Mouse (Mus musculus) yolk sac, embryonic 10.5 days (tissue): Measurements from ENCODE around the gene Rbm20.

Experiments
- DNase-seq: peaks from one replicate; pipeline ENCODE4 v3.0.0-alpha.2; 2017; ENCODE audit warnings: low spot score

Gene Rbm20

DNA sequence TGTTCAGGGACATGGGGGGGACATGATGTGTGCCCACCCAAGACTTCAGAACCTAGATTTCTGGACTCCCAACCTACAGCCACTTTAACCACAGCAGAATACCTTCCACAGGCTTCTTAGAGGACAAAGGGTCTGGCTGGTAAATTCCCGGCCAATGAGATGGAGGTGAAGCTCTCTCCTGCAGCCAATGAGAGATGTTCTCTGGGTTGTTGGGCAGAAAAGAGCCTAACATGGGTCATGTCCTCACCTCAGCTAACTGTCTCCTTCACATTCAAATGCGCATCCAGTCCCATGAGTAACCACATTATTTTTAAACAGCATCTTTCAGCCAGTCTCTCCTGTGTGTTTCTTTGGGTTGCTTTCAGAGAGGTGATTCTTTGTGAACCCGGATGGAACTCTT lies 5.7 kb upstream of the Rbm20 start:
- DNase-seq = no peak

- DNase-seq = no peak
These were observed 2.8 kb upstream of the Rbm20 start for GRCm38 (mm10) chr19:53674131-53674925.

DNA sequence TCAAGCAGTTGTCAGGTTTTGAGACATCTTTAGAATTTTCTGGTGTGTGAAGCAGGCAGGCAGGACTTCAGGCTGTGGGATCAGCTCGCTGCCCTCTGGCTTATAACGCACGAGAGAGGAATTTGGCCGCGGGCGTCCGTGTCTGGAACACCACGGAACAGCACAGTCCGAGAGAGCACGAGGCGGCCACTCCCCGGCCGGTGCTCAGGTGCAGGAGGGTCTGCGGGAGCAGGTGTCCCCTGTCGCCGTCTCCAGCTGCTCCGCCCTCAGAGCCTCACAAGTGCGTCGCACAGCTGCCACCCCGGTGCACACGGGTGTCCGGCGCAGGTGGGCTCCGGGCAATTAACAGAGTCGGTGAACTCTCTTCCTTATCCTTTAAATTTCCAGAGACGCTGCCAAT lies 878 bp upstream of the Rbm20 start:
- DNase-seq = no peak

- no peak for DNase-seq
These were observed 2.1 kb downstream of the Rbm20 start for GRCm38 (mm10) chr19:53679194-53679593.

DNA sequence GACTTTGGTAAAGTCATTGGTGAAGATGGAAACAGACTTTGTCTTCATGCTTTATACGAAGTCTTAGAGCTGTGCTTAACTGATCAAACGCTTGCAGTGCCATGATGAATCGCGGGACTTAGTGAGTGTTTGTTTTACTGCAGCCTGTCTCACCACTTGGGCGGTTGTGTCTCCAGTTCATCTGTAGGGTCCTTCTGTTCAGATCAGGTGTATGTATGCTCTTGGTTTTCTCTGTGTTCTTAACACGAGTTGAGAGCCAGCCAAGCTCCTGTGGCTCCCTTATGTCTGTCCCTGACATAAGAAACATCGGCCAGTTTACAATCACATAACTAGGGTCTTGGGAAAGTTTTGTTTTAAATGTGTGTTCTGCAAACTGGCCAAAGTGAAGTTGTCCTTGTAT lies 2.9 kb downstream of the Rbm20 start:
- no peak for DNase-seq

DNA sequence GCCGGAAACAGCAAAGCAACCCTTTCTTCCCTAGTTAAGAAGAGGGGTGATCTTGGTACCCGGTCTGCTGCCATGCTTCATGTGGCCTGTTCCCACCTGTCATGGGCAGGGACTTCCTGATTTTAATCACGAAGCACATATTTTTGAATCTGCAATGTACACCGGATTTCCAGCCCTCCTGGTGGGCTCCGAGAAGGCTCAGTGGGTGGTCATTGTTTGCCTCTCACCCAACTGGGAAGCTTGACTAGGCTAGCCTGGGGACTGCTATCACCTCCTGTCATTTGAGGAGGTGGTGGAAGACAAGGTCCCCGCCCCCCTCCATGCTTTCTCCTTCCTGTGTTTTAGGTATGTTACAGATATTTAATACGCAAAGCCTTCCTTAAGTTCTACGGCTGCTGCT lies 5.3 kb downstream of the Rbm20 start:
- DNase-seq = no peak

DNA sequence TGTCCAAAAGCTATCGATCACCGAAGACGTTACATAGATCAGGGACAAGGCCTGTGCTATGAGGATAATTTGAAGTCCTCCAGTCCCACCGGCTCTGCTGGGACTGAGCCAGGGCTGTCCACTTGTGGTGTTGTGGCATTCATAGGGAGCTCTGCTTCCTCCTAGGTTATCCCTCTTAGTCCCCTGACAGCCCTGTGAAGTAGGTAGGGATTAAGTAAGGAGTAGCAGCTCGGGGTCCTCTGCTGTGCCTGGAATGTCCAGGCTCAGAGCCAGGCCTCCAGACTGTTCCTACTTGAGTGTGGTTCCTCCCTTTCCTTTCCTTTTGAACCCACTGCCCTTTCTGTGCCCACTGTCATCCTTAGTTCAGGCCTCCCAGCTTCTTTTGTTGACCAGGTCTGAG lies 10.5 kb downstream of the Rbm20 start:
- no peak for DNase-seq

DNA sequence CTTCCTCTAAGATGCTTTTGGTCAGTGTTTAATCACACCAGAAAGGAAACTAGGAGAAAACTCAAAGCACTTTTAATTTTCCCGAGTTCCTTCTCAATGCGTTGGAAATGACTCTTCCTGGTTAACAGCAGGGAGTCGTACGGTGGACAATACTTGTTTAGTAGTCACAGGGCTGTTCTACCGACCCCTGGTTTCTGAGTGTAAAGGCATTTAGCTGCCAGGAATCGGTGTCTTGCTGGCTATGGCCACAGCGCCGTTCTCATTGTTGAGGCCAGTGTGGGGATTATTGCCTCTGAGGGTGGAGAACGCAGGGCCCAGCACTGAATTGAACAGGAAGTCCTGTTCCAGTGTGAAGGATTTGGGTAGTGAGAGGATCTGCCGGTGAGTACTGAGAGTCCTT lies 13.7 kb downstream of the Rbm20 start:
- no peak for DNase-seq

- DNase-seq = no peak
These were observed 16.9 kb downstream of the Rbm20 start for GRCm38 (mm10) chr19:53694020-53694419.

DNA sequence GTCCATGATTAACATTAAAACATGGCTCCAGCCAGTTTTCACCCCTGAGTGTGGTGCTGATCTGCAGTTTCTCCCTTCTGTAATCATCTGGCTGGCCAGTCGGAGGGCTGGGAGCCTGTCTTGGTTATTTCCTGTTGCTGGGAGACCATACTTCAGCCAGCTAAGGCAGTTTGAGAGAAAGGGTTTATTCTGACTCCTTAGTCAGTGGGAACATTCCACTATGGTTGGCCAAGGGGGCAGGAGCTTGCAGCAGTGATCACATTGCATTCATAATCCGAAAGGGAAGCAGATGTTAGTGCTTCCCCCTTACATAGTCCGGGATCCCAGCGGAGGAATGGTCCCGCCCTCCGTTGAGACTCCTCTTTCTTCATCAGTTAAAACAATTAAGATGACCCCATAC lies 19.0 kb downstream of the Rbm20 start:
- DNase-seq = no peak

- no peak for DNase-seq
These were observed 19.5 kb downstream of the Rbm20 start for GRCm38 (mm10) chr19:53696655-53697054.

DNA sequence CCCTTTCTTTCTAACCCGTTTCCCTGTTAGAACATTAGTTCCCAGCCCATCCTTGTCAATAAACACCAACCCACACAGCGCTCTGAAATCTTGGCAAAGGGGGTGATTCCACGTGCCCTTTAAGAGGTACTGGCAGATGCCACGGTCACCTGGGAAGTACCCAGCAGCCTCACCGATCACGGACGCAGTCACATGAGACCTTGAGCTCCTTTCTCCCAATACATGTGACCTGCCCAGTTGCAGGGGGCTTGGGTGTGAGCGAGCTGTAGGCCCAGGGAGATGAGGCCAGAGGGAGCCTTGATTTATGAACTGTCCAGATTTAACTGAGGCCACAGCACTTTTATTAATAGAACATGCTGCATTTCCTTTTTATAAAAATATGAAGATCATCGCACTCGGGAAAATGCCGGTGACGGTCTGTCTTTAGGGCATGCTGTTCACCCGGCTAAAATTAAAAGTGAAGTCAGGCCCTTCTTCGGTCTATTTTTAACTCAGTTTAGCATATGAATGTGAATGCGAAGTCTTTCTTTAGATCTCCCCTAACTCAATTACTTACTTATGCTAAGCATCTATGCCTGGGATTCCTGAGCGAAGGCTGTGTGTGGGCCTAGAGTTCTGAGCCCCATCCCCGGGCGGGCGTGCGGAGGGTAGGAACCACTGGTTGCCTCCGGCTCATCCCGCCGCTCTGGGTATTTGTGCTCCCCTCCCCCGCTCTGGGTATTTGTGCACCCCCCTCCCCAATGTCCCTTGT lies 20.4 kb downstream of the Rbm20 start:
- no peak for DNase-seq

GRCm38 (mm10) chr19:53699671-53700070 lies 22.6 kb downstream of the Rbm20 start:
- DNase-seq = no peak

DNA sequence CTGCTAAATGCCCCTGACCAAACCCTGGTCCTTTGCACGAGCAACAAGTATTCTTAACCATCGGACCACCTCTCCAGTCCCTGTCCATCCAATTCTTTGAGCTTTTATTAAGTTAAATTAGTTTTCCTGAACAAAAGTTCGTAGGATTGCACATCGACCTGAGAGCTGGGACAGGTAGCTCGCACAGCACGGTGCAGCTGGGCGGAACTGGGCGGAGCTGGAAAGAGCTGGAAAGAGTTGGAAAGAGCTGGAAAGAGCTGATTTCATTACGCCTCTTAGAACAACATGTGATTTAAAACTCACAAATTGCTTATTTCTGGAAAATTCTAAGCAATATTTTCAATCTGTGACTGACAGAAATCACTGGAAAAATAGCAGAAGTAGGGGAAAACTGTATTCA lies 24.3 kb downstream of the Rbm20 start:
- DNase-seq = no peak

GRCm38 (mm10) chr19:53704895-53705823 lies 28.1 kb downstream of the Rbm20 start:
- peak; percentile 59 for DNase-seq

GRCm38 (mm10) chr19:53708401-53708800 lies 31.3 kb downstream of the Rbm20 start:
- DNase-seq = no peak

DNA sequence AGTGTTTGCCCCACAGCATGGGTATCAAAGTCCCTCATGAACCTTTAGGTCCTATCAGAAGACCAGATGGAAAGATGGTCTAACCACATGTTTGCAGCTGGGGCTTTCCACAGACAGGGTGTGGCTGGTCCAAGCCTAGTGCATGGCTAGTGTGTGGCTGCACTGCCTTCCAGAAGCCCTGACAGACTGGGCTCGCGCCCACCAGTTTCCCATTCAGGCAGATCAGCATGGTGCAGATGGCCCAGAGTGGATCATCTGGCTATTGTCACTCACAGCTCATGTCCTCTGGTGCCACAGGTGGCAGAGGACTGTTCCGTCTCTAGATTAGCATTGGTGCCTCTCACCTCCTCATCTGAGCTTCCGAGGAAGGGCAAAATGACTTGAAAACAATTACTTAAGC lies 33.8 kb downstream of the Rbm20 start:
- DNase-seq = no peak

DNA sequence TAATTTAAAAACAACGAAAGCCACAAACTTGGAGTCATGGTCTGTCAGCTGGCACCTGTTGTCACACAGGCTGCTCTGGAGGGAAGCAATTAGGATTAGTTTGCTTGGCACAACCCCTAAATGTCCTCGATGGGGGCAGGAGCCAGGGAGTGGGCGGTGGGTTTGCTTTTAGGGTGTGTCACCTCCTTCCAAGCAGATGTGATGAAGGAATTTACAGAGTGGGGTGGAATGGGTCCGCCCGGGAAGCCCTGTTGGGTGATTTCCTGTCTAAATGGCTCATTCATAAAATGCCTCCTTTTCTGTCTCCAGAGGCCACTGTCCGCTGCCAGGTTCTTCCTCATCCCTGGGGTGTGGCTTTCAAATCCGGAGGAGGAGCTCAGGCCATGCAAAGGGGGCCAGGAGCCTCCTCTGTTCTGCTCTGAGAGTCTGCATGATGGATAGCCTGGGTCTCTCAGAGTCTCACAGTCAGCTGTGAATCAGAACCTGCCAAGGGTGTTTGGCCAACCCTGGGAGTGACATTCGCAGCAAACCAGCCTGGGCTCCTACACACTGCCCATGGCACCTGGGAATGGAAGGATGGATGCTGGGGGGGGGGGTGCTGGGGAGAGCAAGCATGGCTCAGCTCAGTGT lies 34.3 kb downstream of the Rbm20 start:
- DNase-seq = no peak

- DNase-seq = no peak
These were observed 35.4 kb downstream of the Rbm20 start for GRCm38 (mm10) chr19:53712297-53713025.

GRCm38 (mm10) chr19:53713364-53713763 lies 36.3 kb downstream of the Rbm20 start:
- DNase-seq = no peak

GRCm38 (mm10) chr19:53716469-53716868 lies 39.4 kb downstream of the Rbm20 start:
- DNase-seq = no peak
